Comparison of ENCODE assay signal across 18 mouse cellular contexts in the genomic region with DNA sequence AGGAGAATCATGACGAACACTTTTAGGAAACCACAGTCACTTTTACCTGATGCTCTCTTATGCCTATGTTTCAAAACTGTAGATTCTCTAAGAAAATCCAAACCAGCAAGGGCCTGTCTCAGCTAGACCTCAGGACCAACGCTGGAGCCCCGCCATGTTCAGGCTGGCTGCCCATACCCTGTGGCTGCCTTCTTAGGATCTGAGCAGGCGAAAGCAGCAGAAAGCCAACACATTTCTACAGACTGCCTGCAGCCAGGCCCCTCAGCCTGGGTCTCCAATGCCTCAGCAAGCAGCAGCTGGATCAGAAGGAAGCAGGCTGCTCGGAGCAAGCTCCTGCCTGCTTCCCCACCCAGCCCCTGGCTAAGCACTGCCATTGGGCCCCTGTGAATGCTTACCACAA.
"Had no signal": no experiment of that assay in that cellular context is flagged by ENCODE, and none has a peak within 500 bp of the region (broad histone marks: within the 10 kb centered on the region; RNA-seq: fewer than 3 reads in every experiment).

No protein-coding gene starts in this region.

- H3K4me3 ChIP-seq: left cerebral cortex, adult 2 months; limb, embryonic 10.5 days; limb, embryonic 13.5 days; liver, embryonic 12.5 days; liver, embryonic 15.5 days; lung, embryonic 15.5 days; megakaryocyte, embryonic 14.5 days had no signal

- ATAC-seq: liver, embryonic 12.5 days had no signal

- H3K4me2 ChIP-seq: limb, embryonic 13.5 days; liver, embryonic 12.5 days; liver, embryonic 15.5 days; lung, embryonic 15.5 days; midbrain, embryonic 11.5 days had no signal

- H3K9ac ChIP-seq: limb, embryonic 13.5 days; liver, embryonic 12.5 days; liver, embryonic 15.5 days; lung, embryonic 15.5 days had no signal

- H3K27ac ChIP-seq: kidney, postnatal 0 days; left cerebral cortex, adult 2 months; limb, embryonic 10.5 days; limb, embryonic 13.5 days; liver, embryonic 12.5 days; liver, embryonic 15.5 days; lung, embryonic 15.5 days had no signal

- H3K27me3 ChIP-seq: limb, embryonic 13.5 days; liver, embryonic 12.5 days; liver, embryonic 15.5 days; lung, embryonic 15.5 days; megakaryocyte, embryonic 14.5 days had no signal

- H3K9me3 ChIP-seq: limb, embryonic 10.5 days; limb, embryonic 13.5 days; liver, embryonic 12.5 days; liver, embryonic 15.5 days; lung, embryonic 15.5 days; megakaryocyte, embryonic 14.5 days had no signal

- H3K4me1 ChIP-seq: limb, embryonic 10.5 days; limb, embryonic 13.5 days; lung, embryonic 15.5 days had no signal

- DNase-seq: layer of hippocampus, postnatal 36 days; liver; lung, adult 18-20 months; lung, postnatal 10 days; lung, postnatal 36 days; midbrain, embryonic 14.5 days; thymus, adult 18-20 months; thymus, postnatal 14 days; thymus, postnatal 4 days had no signal
